8 mouse cellular contexts compared by ENCODE assay signal in the genomic region with DNA sequence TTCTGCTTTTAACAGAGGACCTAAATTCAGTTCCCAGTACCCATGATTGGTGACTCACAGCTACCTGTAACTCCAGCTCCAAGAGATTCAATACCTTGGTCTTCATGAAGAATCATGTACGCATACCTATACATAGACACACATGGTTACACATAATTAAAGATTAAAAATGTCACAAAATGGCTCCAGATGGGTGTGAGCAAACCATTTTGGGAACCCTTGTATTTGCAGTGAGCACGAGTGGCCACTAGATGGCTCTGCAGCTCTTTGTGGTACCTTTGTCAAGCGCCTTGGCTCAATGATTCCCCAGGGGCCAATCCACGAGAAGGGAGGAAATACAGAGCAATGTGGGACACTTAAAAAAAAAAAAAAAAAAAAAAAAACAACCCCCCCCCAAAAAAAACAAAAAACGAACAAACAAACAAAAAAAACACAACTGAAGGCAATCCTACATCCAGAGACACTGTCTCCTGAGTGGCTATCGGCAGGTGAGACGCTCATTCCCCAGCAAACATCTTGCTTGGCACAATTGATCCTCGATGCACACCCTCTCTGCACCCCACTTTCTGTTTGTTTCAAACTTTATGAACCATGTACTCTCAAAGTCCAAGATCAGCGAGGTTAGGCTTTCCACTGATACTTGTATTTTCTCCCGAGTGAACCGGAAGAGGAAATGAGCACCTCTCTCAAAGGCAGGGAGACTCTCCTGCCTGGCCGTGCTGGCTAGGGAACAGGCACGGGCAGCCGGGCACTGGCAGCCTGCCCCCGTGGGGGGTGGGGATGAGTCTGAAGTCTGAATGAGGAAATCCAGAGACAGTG. TPM values are rescaled to one million over a fixed set of nuclear protein-coding genes. Genes with fewer than 3 reads are reported as not detected.
DNase-seq lines count a peak whose midpoint lies in the region; ATAC-seq lines count a peak whose summit lies in the region.

No protein-coding gene starts in this region.

- no peaks in the 10 kb centered on the region for H3K36me3 ChIP-seq in erythroblast, embryonic 14.5 days (ENCODE audit: control insufficient read depth)
- H3K36me3 ChIP-seq in heart, embryonic 12.5 days: no peaks in the 10 kb centered on the region
- no peaks in the 10 kb centered on the region for H3K36me3 ChIP-seq in kidney, embryonic 16.5 days (ENCODE audit: insufficient read depth, low read length)

- peak; percentile 69 for ATAC-seq in heart, embryonic 12.5 days (ENCODE audit: insufficient number of reproducible peaks, low FRiP score)
- ATAC-seq in kidney, embryonic 16.5 days (ENCODE audit: low FRiP score, low TSS enrichment): peak; percentile 79

- WGBS in heart, embryonic 12.5 days: 13% methylated on average over 15 of the region's 15 CpGs
- WGBS in kidney, embryonic 16.5 days: 13% methylated on average over 15 of the region's 15 CpGs

- H3K4me3 ChIP-seq in erythroblast, embryonic 14.5 days (replicated peaks): peak overlapping the region; percentile 62
- peak overlapping the region; percentile 47 for H3K4me3 ChIP-seq in heart, embryonic 12.5 days
- H3K4me3 ChIP-seq in kidney, embryonic 16.5 days (ENCODE audit: low read length): peak overlapping the region; percentile 48

- peaks cover 9% of the 10 kb centered on the region for H3K4me1 ChIP-seq in erythroblast, embryonic 14.5 days (ENCODE audit: control insufficient read depth)
- H3K4me1 ChIP-seq in heart, embryonic 12.5 days (replicated peaks): no peaks in the 10 kb centered on the region; the same call in 1 of the 2 replicates
- H3K4me1 ChIP-seq in kidney, embryonic 16.5 days (ENCODE audit: insufficient read depth, low read length): peaks cover 5% of the 10 kb centered on the region

- peak; percentile 95 for DNase-seq in CD4-positive, CD25-positive, alpha-beta regulatory T cell, adult 2 months (ENCODE audit: low read depth, low spot score)
- peak; percentile 73 for DNase-seq in brain, embryonic 18.5 days (ENCODE audit: low read depth, low spot score)
- DNase-seq in liver: peak; percentile 89
- peak; percentile 50 to 71 for DNase-seq in monocyte, adult 2 months (ENCODE audit: low read depth in 1 of 2, low spot score in 2 of 2)
- peak; percentile 70 to 80 for DNase-seq in spleen, postnatal 14 days (ENCODE audit: low spot score in 2 of 2)

- H3K9me3 ChIP-seq in erythroblast, embryonic 14.5 days (ENCODE audit: control insufficient read depth, low read length): no peaks in the 10 kb centered on the region
- no peaks in the 10 kb centered on the region for H3K9me3 ChIP-seq in heart, embryonic 12.5 days (replicated peaks)
- no peaks in the 10 kb centered on the region for H3K9me3 ChIP-seq in kidney, embryonic 16.5 days (ENCODE audit: low read length)

- peak overlapping the region; percentile 77 for H3K4me2 ChIP-seq in heart, embryonic 12.5 days
- H3K4me2 ChIP-seq in kidney, embryonic 16.5 days (replicated peaks; ENCODE audit: low read depth, low read length): peak overlapping the region; percentile 81

- no peaks in the 10 kb centered on the region for H3K27me3 ChIP-seq in erythroblast, embryonic 14.5 days (ENCODE audit: control insufficient read depth)
- H3K27me3 ChIP-seq in heart, embryonic 12.5 days (replicated peaks): no peaks in the 10 kb centered on the region
- no peaks in the 10 kb centered on the region for H3K27me3 ChIP-seq in kidney, embryonic 16.5 days (ENCODE audit: insufficient read depth, low read length)

- no peak overlapping the region for H3K27ac ChIP-seq in heart, embryonic 12.5 days (ENCODE audit: poor library complexity, severe bottlenecking)
- peak overlapping the region; percentile 54; the same call in 1 of the 2 replicates for H3K27ac ChIP-seq in kidney, embryonic 16.5 days (ENCODE audit: low read length)

- H3K9ac ChIP-seq in heart, embryonic 12.5 days: peak overlapping the region; percentile 64; the same call in 1 of the 2 replicates
- H3K9ac ChIP-seq in kidney, embryonic 16.5 days (replicated peaks; ENCODE audit: low read length): peak overlapping the region; percentile 73

RNA-seq across cellular contexts. Expression of gene Xbp1, which starts 35.1 kb away (rescaled TPM):
- polyA plus RNA-seq in erythroblast, embryonic 14.5 days (2012): 0.70 and 1.1 TPM in 2 replicates
- 125 and 127 TPM in 2 replicates for polyA plus RNA-seq in heart, embryonic 12.5 days (2016; fragmentation: Nextera tagmentation; extraction: Ambion mirVana)
- polyA plus RNA-seq in kidney, embryonic 16.5 days (2015; fragmentation: Nextera tagmentation; extraction: Ambion mirVana): 203 and 229 TPM in 2 replicates

RNA-seq across cellular contexts. Expression of gene Znrf3, which starts 40.8 kb away (rescaled TPM):
- polyA plus RNA-seq in erythroblast, embryonic 14.5 days (2012): 0.04 and 0.10 TPM in 2 replicates
- 7.3 and 7.6 TPM in 2 replicates for polyA plus RNA-seq in heart, embryonic 12.5 days (2016; fragmentation: Nextera tagmentation; extraction: Ambion mirVana)
- 16.5 and 18.8 TPM in 2 replicates for polyA plus RNA-seq in kidney, embryonic 16.5 days (2015; fragmentation: Nextera tagmentation; extraction: Ambion mirVana)

RNA-seq across cellular contexts. Expression of gene Ccdc117, which starts 56.6 kb away (rescaled TPM):
- polyA plus RNA-seq in erythroblast, embryonic 14.5 days (2012): 0.18 and 0.27 TPM in 2 replicates
- polyA plus RNA-seq in heart, embryonic 12.5 days (2016; fragmentation: Nextera tagmentation; extraction: Ambion mirVana): 16.4 and 17.9 TPM in 2 replicates
- polyA plus RNA-seq in kidney, embryonic 16.5 days (2015; fragmentation: Nextera tagmentation; extraction: Ambion mirVana): 19.7 and 22.1 TPM in 2 replicates

Comparison
In these comparisons a context has a peak if more than half of its experiments do, and no peak if none do; other contexts are left out.
1. RNA of gene Xbp1, which starts 35.1 kb away (polyA plus RNA-seq): 203 to 229 TPM in kidney, embryonic 16.5 days and 125 to 127 TPM in heart, embryonic 12.5 days; 0.70 to 1.1 TPM in erythroblast, embryonic 14.5 days; every median in the first group is over 10 times any median in the second.
2. RNA of gene Ccdc117, which starts 56.6 kb away (polyA plus RNA-seq): 19.7 to 22.1 TPM in kidney, embryonic 16.5 days and 16.4 to 17.9 TPM in heart, embryonic 12.5 days; 0.18 to 0.27 TPM in erythroblast, embryonic 14.5 days; every median in the first group is over 10 times any median in the second.
3. Peak in every context shown above with its lines, with median percentiles within 50 percentile points of each other: DNase-seq and H3K4me3 ChIP-seq.